Mouse (Mus musculus) retina, adult 2 months (tissue): ENCODE data around the gene Cradd.

Experiments
- DNase-seq: peaks from one replicate; pipeline ENCODE4 v3.0.0-alpha.2; 2012; ENCODE audit warnings: low read depth, low spot score

Cradd gene

GRCm38 (mm10) chr10:95275488-95275887 lies 48.4 kb downstream of the Cradd start:
- no peak for DNase-seq

- DNase-seq: no peak
These were observed 50.7 kb downstream of the Cradd start for GRCm38 (mm10) chr10:95273226-95273625.

GRCm38 (mm10) chr10:95269151-95269550 lies 54.8 kb downstream of the Cradd start:
- no peak for DNase-seq

- DNase-seq: no peak
These were observed 55.6 kb downstream of the Cradd start for GRCm38 (mm10) chr10:95268366-95268765.

- DNase-seq: no peak
These were observed 57.0 kb downstream of the Cradd start for GRCm38 (mm10) chr10:95266983-95267382.

GRCm38 (mm10) chr10:95266041-95266762 lies 57.7 kb downstream of the Cradd start:
- DNase-seq: no peak

- no peak for DNase-seq
These were observed 58.4 kb downstream of the Cradd start for GRCm38 (mm10) chr10:95265576-95265975.

GRCm38 (mm10) chr10:95264485-95265321 lies 59.2 kb downstream of the Cradd start:
- DNase-seq: no peak

- DNase-seq: no peak
These were observed 61.5 kb downstream of the Cradd start for GRCm38 (mm10) chr10:95262388-95262787.

- no peak for DNase-seq
These were observed 62.7 kb downstream of the Cradd start for GRCm38 (mm10) chr10:95261279-95261678.

- no peak for DNase-seq
These were observed 63.5 kb downstream of the Cradd start for GRCm38 (mm10) chr10:95260420-95260819.

- no peak for DNase-seq
These were observed 65.3 kb downstream of the Cradd start for GRCm38 (mm10) chr10:95258471-95259155.

GRCm38 (mm10) chr10:95257979-95258378 lies 66.0 kb downstream of the Cradd start:
- no peak for DNase-seq

- no peak for DNase-seq
These were observed 67.8 kb downstream of the Cradd start for GRCm38 (mm10) chr10:95256095-95256494.

GRCm38 (mm10) chr10:95255018-95255680 lies 68.8 kb downstream of the Cradd start:
- no peak for DNase-seq

GRCm38 (mm10) chr10:95254453-95255001 lies 69.4 kb downstream of the Cradd start:
- no peak for DNase-seq

GRCm38 (mm10) chr10:95254046-95254445 lies 69.9 kb downstream of the Cradd start:
- DNase-seq: no peak

- no peak for DNase-seq
These were observed 72.3 kb downstream of the Cradd start for GRCm38 (mm10) chr10:95251674-95252073.

- DNase-seq: no peak
These were observed 75.6 kb downstream of the Cradd start for GRCm38 (mm10) chr10:95248362-95248761.

- no peak for DNase-seq
These were observed 77.2 kb downstream of the Cradd start for GRCm38 (mm10) chr10:95246696-95247095.

GRCm38 (mm10) chr10:95245680-95245982 lies 78.3 kb downstream of the Cradd start:
- DNase-seq: no peak
